Mouse (Mus musculus): ENCODE measurements at regions not wholly inside any gene's neighbourhood (a gene's known extent, or its start where the extent isn't known, plus 50 kb on each side); places are given as distances from the start of the nearest gene placed in this dataset.

- peak; percentile 46 to 53 for DNase-seq (ENCODE audit: low spot score in 2 of 2)
These were observed 58.7 kb upstream of the D16Ertd472e start for GRCm38 (mm10) chr16:78635257-78635656.

- DNase-seq (ENCODE audit: low spot score in 2 of 2): no peak
These were observed 55.3 kb upstream of the D16Ertd472e start for GRCm38 (mm10) chr16:78631797-78632196.

GRCm38 (mm10) chr16:78626803-78627202 is 50.3 kb upstream of the D16Ertd472e start:
- DNase-seq (ENCODE audit: low spot score in 2 of 2): no peak
